Mouse (Mus musculus) heart, embryonic 14.5 days (tissue): Measurements from ENCODE around the gene Lrrc28. TPM values are rescaled to one million over a fixed set of nuclear protein-coding genes. Genes with fewer than 3 reads are reported as not detected.

ENCODE experiments used
- ATAC-seq: fragments of 200-750 bp; cut with Nextera tagmentation; 2 replicates; pipeline ENCODE4 v1.8.0; 2017; ENCODE audit warnings: low read depth, moderate TSS enrichment; ENCODE audit not compliant: insufficient number of reproducible peaks, insufficient read depth, low FRiP score
- H3K27ac ChIP-seq, 2 experiments: fragments of 200-500 bp in 1 of 2; fragments of 300-500 bp in 1 of 2; sonication (generic) in 1 of 2; replicated peaks in 1 of 2; 2 replicates each; pipeline ENCODE4 v1.5.1; 2012 to 2014; ENCODE audit warnings: low read depth in 2 of 2, low read length in 2 of 2, control low read depth in 1 of 2, mild to moderate bottlenecking in 1 of 2, mixed read lengths in 1 of 2; ENCODE audit not compliant: control insufficient read depth in 1 of 2, insufficient read depth in 1 of 2
- H3K27me3 ChIP-seq: fragments of 300-500 bp; sonication (generic); 2 replicates; pipeline ENCODE4 v1.6.1; 2014; ENCODE audit warnings: mild to moderate bottlenecking, low read length, control low read depth; ENCODE audit not compliant: control insufficient read depth, insufficient read depth
- H3K36me3 ChIP-seq: fragments of 300-500 bp; sonication (generic); 2 replicates; pipeline ENCODE4 v1.6.1; 2014; ENCODE audit warnings: mild to moderate bottlenecking, control low read depth, low read length, mixed read lengths; ENCODE audit not compliant: control insufficient read depth, insufficient read depth
- H3K4me1 ChIP-seq, 2 experiments: fragments of 200-500 bp in 1 of 2; fragments of 300-500 bp in 1 of 2; sonication (generic) in 1 of 2; 2 replicates each; pipeline ENCODE4 v1.6.1; 2012 to 2014; ENCODE audit warnings: low read length in 2 of 2, control low read depth in 1 of 2, mixed read lengths in 1 of 2; ENCODE audit not compliant: control insufficient read depth in 2 of 2, insufficient read depth in 2 of 2
- H3K4me2 ChIP-seq: fragments of 300-500 bp; sonication (generic); 2 replicates; pipeline ENCODE4 v1.6.1; 2014; ENCODE audit warnings: mild to moderate bottlenecking, low read length
- H3K4me3 ChIP-seq, 2 experiments: fragments of 200-500 bp in 1 of 2; fragments of 300-500 bp in 1 of 2; sonication (generic) in 1 of 2; 2 replicates each; pipeline ENCODE4 v1.5.1; 2012 to 2014; ENCODE audit warnings: low read length in 2 of 2, mild to moderate bottlenecking in 2 of 2, control low read depth in 1 of 2, low read depth in 1 of 2, moderate library complexity in 1 of 2; ENCODE audit not compliant: control insufficient read depth in 1 of 2, insufficient read depth in 1 of 2
- H3K9ac ChIP-seq: fragments of 300-500 bp; sonication (generic); 2 replicates; pipeline ENCODE4 v1.6.1; 2014; ENCODE audit warnings: mild to moderate bottlenecking, low read length
- H3K9me3 ChIP-seq: fragments of 300-500 bp; sonication (generic); 2 replicates; pipeline ENCODE4 v1.6.1; 2016; ENCODE audit warnings: low read length, control low read depth; ENCODE audit not compliant: control insufficient read depth
- WGBS: fragments of 180-500 bp; shearing (Covaris S2); extraction: QIAGEN DNeasy Blood & Tissue Kit; methylation state at CpG from one replicate; pipeline ENCODE4 v1.1.7; 2014; 5-methylcytosine and 5-hydroxymethylcytosine counted together
- polyA plus RNA-seq: library from polyadenylated mRNA; unstranded; fragments of >200 nt; fragmentation: Nextera tagmentation; extraction: Ambion mirVana; gene quantifications from 2 replicates; pipeline ENCODE4 v1.2.1, GENCODE M21; 2014

Gene Lrrc28
- polyA plus RNA-seq, 1 experiment from 2014 or later = 13.3 TPM

DNA sequence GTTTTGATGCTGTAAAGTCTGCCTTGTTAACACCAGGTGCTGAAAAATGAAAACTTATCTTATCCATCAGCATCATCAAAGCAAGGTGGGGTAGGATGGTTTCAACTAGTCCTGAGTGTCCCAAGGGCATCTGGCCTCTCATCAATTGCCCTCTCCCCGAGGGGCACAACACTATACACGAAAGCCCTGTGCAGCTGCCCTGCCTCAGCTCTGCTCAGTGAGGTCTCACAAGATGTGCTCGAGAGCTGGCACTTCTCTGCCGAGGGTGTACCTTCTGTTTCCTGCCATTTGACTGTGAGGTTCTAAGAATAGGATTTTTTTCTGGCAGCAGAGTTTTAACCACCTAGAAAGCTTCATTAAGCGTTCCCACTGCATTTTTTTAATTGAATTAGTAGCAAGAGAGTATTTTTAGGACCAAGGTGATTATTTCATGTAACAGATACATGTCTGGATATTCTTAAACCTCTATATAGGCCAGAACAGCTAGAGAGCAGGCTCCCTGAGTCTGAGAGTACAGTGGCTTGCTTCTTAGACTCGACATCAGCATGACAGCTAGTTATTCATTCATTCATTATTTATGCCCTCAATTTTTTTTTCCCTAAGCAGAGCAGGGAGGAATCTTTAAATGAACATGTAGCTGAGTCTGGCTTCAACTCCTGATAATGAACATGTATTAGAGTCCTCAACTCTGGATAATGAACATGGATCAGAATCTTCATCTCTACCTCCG is 141.6 kb downstream of the Lrrc28 start:
- Histone ChIP-seq H3K36me3 (no peaks in the 10 kb centered on the region), H3K27ac (0 out of 4 replicates have a peak overlapping the region, but pooled peaks have one; percentile 9 to 21), H3K4me2 (no peak overlapping the region), H3K4me3 (no peak overlapping the region), H3K27me3 (no peaks in the 10 kb centered on the region), H3K4me1 (peaks cover 4% of the 10 kb centered on the region in 2 experiments; a peak in 2 of 4 replicates), H3K9me3 (no peaks in the 10 kb centered on the region), H3K9ac (no peak overlapping the region)
- ATAC-seq = no peak
- WGBS = 40% methylated on average over 7 of the region's 7 CpGs

DNA sequence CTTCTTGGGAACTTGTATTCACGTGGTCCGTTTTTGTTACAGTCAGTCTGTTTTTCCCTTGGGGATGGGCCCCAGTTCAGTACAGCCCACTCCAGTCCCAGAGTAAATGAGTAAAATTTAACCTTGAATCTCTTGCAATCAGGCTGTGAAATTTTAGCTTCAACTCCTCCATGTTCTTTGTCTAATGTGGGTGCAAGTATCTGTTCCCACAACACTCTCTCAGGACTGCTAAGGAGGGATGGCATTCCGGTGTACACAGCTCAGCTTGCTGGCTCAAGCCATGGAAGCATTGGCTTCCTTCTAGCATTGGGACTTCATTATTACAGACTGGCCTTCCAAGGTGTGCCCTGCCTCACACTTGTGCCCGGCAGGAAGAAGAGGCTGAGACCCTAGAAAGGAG is 142.4 kb downstream of the Lrrc28 start:
- no peak overlapping the region for H3K27ac ChIP-seq
- no peak overlapping the region for H3K4me3 ChIP-seq
- no peaks in the 10 kb centered on the region for H3K36me3 ChIP-seq
- no peak overlapping the region for H3K4me2 ChIP-seq
- H3K9ac ChIP-seq = no peak overlapping the region
- 66% methylated on average over 4 of the region's 4 CpGs for WGBS
- H3K27me3 ChIP-seq = no peaks in the 10 kb centered on the region
- H3K9me3 ChIP-seq = no peaks in the 10 kb centered on the region
- peaks cover 4% of the 10 kb centered on the region in 2 experiments; a peak in 2 of 4 replicates for H3K4me1 ChIP-seq
- no peak for ATAC-seq

- Histone ChIP-seq H3K4me3 (no peak overlapping the region), H3K36me3 (no peaks in the 10 kb centered on the region), H3K9ac (no peak overlapping the region), H3K27ac (no peak overlapping the region), H3K9me3 (no peaks in the 10 kb centered on the region), H3K4me1 (peaks cover 4% of the 10 kb centered on the region in 2 experiments; a peak in 3 of 4 replicates), H3K27me3 (no peaks in the 10 kb centered on the region), H3K4me2 (no peak overlapping the region)
- 81% methylated on average over 5 of the region's 5 CpGs for WGBS
- ATAC-seq = no peak
Observed at GRCm38 (mm10) chr7:67500878-67501277, 144.2 kb downstream of the Lrrc28 start.

GRCm38 (mm10) chr7:67500076-67500828 is 144.8 kb downstream of the Lrrc28 start:
- no peak overlapping the region for H3K9ac ChIP-seq
- H3K27me3 ChIP-seq = no peaks in the 10 kb centered on the region
- ATAC-seq = no peak
- no peak overlapping the region for H3K27ac ChIP-seq
- WGBS = 71% methylated on average over 11 of the region's 11 CpGs
- peaks cover 4 to 6% of the 10 kb centered on the region in 2 experiments; a peak in 3 of 4 replicates for H3K4me1 ChIP-seq
- no peaks in the 10 kb centered on the region for H3K9me3 ChIP-seq
- no peak overlapping the region for H3K4me2 ChIP-seq
- H3K4me3 ChIP-seq = no peak overlapping the region
- H3K36me3 ChIP-seq = no peaks in the 10 kb centered on the region

DNA sequence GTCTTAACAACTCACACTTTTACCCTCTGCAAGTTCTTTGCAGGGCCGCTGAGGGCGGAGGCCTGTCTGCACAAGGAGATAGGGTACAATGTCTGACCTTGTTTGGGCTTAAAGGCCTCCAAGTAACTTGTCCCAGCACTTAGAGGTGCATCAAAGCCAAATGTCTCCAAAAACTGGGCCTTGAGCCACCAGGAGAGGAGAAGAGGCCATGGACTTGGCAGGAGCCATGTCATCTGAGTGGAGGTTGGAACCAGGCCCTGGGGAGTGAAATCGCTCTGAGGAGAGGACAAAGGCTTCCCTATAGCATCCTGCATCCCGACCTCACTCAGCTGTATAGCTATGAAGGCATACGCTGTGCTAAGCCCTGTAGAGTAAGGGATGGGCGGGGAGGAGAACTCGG is 145.6 kb downstream of the Lrrc28 start:
- no peaks in the 10 kb centered on the region for H3K27me3 ChIP-seq
- H3K9ac ChIP-seq = no peak overlapping the region
- H3K27ac ChIP-seq = no peak overlapping the region
- H3K4me1 ChIP-seq = peaks cover 4 to 6% of the 10 kb centered on the region in 2 experiments; a peak in 3 of 4 replicates
- no peak for ATAC-seq
- H3K4me3 ChIP-seq = no peak overlapping the region
- no peaks in the 10 kb centered on the region for H3K36me3 ChIP-seq
- no peaks in the 10 kb centered on the region for H3K9me3 ChIP-seq
- 76% methylated on average over 7 of the region's 7 CpGs for WGBS
- no peak overlapping the region for H3K4me2 ChIP-seq

DNA sequence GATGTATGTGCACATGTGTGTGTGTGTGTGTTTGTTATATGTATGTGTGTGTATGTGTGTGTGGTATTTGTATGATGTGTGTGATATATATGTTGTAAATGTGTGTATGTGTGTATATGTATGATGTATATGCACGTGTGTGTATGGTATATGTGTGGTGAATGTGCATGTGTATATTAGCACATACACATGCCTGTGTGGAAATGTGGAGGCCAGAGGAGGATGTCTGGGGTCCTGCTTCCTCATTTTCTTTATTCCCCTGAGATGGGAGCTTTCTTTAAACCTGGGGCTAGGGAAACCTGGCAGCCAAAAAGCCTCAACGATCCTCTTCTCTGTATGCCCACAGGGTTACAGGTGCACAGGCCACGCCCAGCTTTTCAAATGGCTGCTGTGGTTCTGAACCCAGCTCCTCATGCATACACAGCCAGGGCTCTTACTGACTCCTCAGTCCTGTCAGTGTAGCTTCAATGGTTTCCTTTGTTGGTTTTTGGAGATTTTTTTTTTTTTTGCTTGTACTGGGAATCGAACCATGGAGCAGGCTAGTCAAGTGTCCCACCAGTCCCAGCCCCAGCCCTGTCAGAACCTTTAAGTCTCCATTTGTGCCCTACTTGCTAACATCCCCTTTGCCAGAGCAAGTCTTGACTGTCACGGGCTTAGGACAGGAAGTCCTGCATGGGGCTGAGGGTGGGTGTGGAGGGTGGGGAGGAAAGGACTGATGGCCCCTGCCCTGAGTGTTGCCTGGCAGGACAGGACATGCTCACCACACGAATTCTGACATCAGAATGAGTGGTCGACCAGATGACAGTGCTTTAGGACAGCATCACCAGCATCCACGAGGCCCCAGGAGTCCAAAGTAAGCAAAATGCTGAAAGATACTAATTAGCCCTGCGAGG is 151.0 kb downstream of the Lrrc28 start:
- Histone ChIP-seq H3K4me2 (no peak overlapping the region), H3K27me3 (no peaks in the 10 kb centered on the region), H3K36me3 (no peaks in the 10 kb centered on the region), H3K9ac (no peak overlapping the region), H3K9me3 (no peaks in the 10 kb centered on the region), H3K27ac (no peak overlapping the region), H3K4me3 (no peak overlapping the region), H3K4me1 (peaks cover 0 to 2% of the 10 kb centered on the region in 2 experiments; a peak in 2 of 4 replicates)
- WGBS = 69% methylated on average over 9 of the region's 9 CpGs
- no peak for ATAC-seq

DNA sequence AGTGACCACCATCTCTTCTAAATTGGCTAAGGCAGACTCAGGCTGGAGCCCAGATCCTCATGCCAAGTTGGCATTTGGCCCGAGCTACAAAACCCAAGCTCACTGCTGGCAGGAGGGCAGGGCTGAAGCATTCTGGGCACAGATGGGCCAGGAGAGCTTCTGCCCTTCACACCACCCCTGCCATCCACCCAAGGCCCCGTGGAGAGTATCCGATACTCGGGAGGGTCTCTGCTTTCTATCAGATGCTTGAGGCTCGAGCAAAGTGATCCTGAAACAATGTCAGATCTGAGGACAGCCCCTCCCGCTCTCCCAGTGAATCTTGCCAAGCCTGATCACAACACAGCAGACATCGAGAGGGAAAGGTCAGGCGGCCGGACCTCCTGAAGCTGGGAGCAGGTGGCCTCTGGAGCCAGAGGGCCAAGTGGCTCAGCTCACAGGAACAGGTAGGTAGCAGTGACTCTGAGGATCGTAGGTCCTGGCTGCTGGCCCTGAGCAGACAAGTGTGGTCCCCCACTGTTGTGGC is 157.1 kb downstream of the Lrrc28 start:
- Histone ChIP-seq H3K27me3 (no peaks in the 10 kb centered on the region), H3K27ac (no peak overlapping the region), H3K9me3 (no peaks in the 10 kb centered on the region), H3K4me1 (peaks cover 2 to 3% of the 10 kb centered on the region in 2 experiments; a peak in 3 of 4 replicates), H3K4me2 (no peak overlapping the region), H3K9ac (no peak overlapping the region), H3K4me3 (no peak overlapping the region), H3K36me3 (no peaks in the 10 kb centered on the region)
- WGBS = 65% methylated on average over 10 of the region's 10 CpGs
- no peak for ATAC-seq
